Mouse (Mus musculus) large intestine, adult 2 months (tissue): ENCODE data around the gene Gm10153. TPM values are rescaled to one million over a fixed set of nuclear protein-coding genes. Genes with fewer than 3 reads are reported as not detected.
"Not testable (repeated sequence)": the region's sequence is repeated elsewhere in the genome, so short reads cannot be mapped to it uniquely, and the experiment has no call there.

Source experiments
- DNase-seq: peaks from one replicate; pipeline ENCODE4 v3.0.0-alpha.2; 2012; ENCODE audit warnings: low read depth, low spot score
- WGBS: fragments of 180-500 bp; shearing (Covaris S2); methylation state at CpG from one replicate; pipeline ENCODE4 v1.1.7; 2018; 5-methylcytosine and 5-hydroxymethylcytosine counted together
- polyA plus RNA-seq: library from polyadenylated mRNA; depleted of rRNA; stranded (reverse); fragments of >200 nt; gene quantifications from 2 replicates; pipeline ENCODE4 v1.2.3, GENCODE M21; 2012; rRNA removed

Gm10153 gene
- polyA plus RNA-seq, 1 experiment = not detected

DNA sequence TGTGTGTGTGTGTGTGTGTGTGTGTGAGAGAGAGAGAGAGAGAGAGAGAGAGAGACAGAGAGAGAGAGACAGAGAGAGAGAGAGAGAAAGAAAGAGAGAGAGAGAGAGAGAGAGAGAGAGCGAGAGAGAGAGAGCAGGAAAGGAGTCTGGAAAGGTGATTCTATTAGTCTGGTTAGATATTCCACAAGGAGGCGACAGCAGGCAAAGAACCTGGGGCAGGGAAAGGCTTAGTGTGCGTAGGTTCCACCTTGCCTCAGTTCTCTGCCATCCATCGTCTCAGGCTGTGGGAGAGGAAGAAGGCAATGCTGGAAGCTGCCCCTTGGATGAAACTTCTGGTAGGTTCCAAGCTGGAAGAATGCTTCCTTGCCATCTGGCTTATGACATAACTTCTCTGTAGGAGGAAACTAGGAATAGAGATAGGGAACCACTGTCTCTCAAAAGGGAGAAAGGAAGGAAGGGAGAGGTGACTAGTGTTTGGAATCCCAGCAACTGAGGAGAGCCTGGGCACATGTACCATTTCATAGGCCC is 44.7 kb downstream of the Gm10153 start:
- 52% methylated on average over 4 of the region's 4 CpGs for WGBS
- DNase-seq = no peak

DNA sequence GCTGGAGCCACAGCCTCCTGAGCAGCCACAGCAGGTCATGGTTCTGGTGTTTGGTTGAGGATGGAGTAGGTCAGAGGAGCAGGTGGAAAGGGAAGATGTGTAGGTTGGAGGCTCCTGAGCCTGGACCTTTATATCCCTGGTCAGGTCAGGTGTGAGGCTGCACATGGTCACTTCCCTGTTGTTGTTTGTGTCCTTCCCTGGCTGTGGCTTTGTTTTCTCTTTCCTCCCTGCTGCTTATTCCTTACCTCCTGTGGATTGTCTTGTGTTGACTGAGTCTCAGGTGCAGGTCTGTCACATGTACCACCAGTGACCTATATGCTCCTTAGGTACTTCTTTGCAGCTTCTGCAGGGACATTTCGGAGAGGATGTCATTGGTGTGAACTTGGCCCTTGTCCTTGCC is 45.7 kb downstream of the Gm10153 start, which contains the start of gene Gm45337:
Gene Gm45337, minus strand, starts transcription at position 101 of the 400 bp plus-strand sequence.
- 86% methylated on average over 1 of the region's 1 CpGs for WGBS
- DNase-seq = no peak

DNA sequence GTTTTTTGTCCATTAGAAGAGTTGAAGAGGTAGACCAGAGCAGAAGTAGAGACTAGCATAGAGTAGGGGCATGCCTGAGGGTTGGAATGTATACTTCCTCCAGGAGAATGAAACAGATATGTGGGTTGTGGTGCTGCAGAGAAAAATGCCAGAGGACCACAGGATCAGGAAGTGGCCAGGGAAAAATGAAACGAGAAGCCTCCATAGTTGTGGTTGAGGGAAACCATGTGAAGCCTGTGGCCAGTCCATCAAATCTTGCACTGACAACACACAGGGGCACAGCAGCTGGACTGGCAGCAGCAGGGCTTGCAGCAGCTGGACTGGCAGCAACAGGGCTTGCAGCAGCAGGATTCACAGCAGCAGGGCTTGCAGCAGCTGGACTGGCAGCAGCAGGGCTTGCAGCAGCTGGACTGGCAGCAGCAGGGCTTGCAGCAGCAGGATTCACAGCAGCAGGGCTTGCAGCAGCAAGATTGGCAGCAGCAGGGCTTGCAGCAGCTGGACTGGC is 46.6 kb downstream of the Gm10153 start:
- DNase-seq = not testable (repeated sequence)
- WGBS = 13% methylated on average over 1 of the region's 1 CpGs

DNA sequence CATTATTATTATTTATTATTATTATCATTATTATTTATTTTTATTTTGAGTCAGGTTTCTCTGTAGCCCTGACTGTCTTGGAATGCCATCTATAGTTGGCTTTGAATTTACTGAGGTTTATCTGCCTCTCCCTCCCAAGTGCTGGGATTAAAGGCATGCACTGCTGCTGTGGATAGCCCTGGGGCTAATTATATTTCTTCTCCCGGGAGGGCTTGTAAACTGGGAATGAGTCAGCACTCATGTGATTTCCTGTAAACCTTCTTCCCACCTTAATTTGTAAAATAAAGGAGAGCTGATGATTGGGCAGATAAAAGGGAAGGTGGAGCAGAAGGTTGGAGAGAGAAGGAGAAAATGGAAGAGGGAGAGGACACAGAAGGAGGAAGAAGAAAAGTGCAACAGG is 49.5 kb downstream of the Gm10153 start:
- no peak for DNase-seq
- WGBS = 2% methylated on average over 1 of the region's 1 CpGs

Other genes starting within 250 kb of the Gm10153 start
- gene Brsk2, start 240.6 kb downstream of the Gm10153 start, polyA plus RNA-seq = 0.62 and 0.82 TPM in 2 replicates
- 52.5 and 62.4 TPM in 2 replicates for gene Mob2, start 129.3 kb downstream of the Gm10153 start, polyA plus RNA-seq
- gene Dusp8, start 94.5 kb downstream of the Gm10153 start, polyA plus RNA-seq = 8.1 and 12.5 TPM in 2 replicates
- gene Gm45618, start 69.7 kb downstream of the Gm10153 start, polyA plus RNA-seq = not detected in 2 replicates
- not detected in 2 replicates for gene Gm39115, start 54.4 kb downstream of the Gm10153 start, polyA plus RNA-seq
- not detected in 2 replicates for gene Gm45337, start 45.8 kb downstream of the Gm10153 start, polyA plus RNA-seq
- not detected in 2 replicates for gene Gm29735, start 33.3 kb downstream of the Gm10153 start, polyA plus RNA-seq
- gene Gm4553, start 24.6 kb downstream of the Gm10153 start, polyA plus RNA-seq = not detected in 2 replicates
- gene Krtap5-2, start 14.4 kb downstream of the Gm10153 start, polyA plus RNA-seq = not detected in 2 replicates
- gene Krtap5-3, start 11.0 kb upstream of the Gm10153 start, polyA plus RNA-seq = 0.42 TPM in 1 of 2 replicates, not detected in the other
- gene Gm7579, start 21.5 kb upstream of the Gm10153 start, polyA plus RNA-seq = not detected in 2 replicates
- not detected in 2 replicates for gene Krtap5-5, start 39.6 kb upstream of the Gm10153 start, polyA plus RNA-seq
- gene Gm40460, start 50.7 kb upstream of the Gm10153 start, polyA plus RNA-seq = not detected in 2 replicates
- not detected in 2 replicates for gene Gm2431, start 68.0 kb upstream of the Gm10153 start, polyA plus RNA-seq
- not detected in 2 replicates for gene Gm4559, start 84.0 kb upstream of the Gm10153 start, polyA plus RNA-seq
- not detected in 2 replicates for gene Krtap5-1, start 106.7 kb upstream of the Gm10153 start, polyA plus RNA-seq
- gene Krtap5-4, start 113.2 kb upstream of the Gm10153 start, polyA plus RNA-seq = not detected in 2 replicates
- 1.1 and 1.3 TPM in 2 replicates for gene Ifitm10, start 183.4 kb upstream of the Gm10153 start, polyA plus RNA-seq
- not detected in 2 replicates for gene Gm49369, start 192.3 kb upstream of the Gm10153 start, polyA plus RNA-seq
- 308 and 344 TPM in 2 replicates for gene Ctsd, start 197.6 kb upstream of the Gm10153 start, polyA plus RNA-seq
- 0.46 and 0.91 TPM in 2 replicates for gene Syt8, start 244.5 kb upstream of the Gm10153 start, polyA plus RNA-seq